Mouse (Mus musculus): ENCODE results near the gene Ccdc160.

The Ccdc160 gene

DNA sequence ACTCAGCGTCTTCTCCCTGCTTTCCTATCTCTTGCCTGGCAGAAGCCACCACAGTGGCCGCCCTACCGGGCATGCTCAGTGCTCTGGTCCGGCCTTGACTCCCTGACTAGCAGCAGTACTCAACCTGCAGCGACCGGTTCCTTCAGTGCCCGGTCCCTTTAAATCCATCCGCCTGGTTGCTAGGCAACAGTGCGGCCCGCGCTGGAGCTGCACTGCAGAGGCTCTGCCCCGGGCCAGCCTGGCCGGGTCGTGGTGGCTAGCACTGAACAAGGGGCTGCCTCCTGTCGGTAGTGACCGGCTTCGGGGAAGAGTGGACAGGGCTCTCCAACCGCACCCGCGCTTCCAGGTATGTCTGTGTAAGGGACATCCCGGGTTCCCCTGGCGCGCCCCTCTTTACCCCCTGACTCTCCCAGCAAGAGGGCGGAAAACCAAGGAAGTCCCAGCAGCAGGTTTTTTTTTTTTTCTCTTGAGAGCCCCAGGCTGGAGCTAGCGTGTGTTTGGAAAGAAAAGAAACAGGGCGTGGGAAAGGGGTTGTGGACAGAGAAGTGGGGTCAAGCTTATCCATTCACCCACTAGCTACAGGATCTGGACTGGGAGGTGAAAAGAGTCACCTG, at the start of gene Ccdc160:
Gene Ccdc160 (plus strand): TSS at position 221 of the 614 bp plus-strand sequence.
- peak; percentile 38 to 55 for DNase-seq (ENCODE audit: low spot score in 2 of 2)

DNA sequence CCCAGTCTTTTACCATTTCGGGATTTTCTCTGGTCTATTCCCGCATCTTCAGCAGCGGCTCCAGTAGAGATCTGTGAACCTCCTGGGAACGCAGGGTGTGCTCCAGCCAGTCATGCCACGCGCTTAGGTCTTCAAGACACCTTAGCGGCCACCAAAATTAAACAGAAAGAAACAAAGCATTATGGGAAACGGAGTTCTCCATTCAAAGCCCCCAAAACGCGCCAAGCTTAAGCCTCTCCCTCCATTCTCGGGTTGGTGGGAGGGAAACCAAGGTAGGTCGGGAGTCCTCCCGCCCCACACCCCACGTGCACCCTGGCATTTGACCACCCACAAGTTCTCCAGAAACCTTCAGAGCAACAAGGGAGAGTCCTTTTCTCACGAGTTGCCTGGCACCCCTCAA, 47.2 kb upstream of the Ccdc160 start:
- DNase-seq (ENCODE audit: low spot score in 2 of 2): no peak

DNA sequence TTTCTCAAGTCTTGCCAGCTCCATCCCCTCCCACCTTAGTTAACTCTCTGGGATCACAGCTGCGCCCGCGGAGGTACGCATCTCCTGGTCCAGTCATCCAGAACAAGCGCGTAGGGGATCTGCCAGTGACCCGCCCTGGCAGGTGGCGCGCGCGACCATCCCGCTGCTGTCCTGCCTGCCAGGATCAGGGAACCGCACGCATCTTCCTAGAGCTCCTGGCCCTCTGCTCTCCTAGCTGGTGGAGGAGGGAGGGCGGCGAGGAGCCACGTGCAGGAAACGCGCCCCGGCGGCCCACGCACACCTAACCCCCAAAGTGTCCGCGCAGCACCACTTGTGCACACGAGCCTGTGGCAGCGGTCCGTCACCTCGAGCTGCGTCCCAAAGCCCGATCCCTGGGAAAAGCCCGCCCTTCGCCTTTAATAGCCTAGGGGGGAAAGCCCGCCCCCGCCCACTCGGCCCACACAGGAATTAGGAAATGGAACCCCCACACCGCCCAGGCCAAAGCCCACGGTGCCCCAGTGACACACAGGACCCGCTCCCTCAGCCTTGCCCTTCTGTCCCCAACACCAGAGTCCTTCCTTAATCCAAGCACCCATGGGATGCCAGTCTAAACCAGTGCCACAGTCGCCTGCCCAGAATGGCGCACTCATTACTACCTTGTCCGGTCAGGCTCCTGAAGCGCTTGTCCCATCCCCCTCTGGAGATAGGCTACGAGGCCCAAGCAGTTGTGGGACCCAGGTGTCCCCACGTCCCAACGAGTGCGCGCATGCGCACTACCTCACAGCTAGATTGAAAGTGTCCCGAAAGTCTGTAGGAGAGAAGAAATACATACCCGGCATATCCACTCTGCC, 46.6 kb upstream of the Ccdc160 start:
- peak in 1 of 2 experiments; percentile 1 for DNase-seq (ENCODE audit: low spot score in 2 of 2)

DNA sequence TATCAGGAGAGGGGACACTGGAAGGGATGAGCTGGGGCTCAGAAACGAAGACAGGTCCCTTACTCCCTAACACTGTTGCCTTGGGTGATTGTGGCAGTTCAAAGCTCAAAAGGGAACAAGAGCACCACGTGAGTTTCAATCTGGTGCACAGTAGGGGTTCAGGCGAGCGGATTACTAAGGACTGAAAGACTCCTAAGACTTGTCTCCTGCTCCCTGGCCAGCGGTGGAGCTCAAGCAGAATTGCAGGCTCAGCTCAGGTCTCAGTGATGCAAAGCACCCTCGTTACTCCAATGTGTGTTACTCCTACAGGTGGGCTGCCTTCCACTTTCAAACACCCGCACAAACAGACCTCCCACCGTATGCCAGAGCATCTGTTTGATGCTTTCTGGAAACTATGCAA, 45.5 kb upstream of the Ccdc160 start:
- DNase-seq (ENCODE audit: low spot score in 2 of 2): no peak

DNA sequence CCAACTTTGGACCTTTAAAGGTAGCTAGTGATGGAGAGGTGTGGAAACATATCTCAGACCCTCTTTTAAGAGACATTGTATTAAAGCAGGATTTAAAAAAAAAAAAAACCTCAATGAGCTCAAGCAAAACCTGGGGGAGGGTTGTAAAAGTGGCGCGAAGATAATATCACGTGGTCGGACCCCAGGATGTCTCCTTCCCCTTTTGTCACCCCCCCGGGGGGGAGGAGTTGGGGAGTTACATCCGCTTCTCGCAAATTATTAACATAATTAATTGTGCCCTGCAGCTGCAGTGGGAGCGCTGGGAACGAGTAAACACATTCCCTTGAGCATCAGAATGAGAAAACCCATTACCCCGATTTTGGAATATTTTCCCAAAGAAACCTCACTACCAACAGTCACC, 45.1 kb upstream of the Ccdc160 start:
- DNase-seq (ENCODE audit: low spot score in 2 of 2): no peak

DNA sequence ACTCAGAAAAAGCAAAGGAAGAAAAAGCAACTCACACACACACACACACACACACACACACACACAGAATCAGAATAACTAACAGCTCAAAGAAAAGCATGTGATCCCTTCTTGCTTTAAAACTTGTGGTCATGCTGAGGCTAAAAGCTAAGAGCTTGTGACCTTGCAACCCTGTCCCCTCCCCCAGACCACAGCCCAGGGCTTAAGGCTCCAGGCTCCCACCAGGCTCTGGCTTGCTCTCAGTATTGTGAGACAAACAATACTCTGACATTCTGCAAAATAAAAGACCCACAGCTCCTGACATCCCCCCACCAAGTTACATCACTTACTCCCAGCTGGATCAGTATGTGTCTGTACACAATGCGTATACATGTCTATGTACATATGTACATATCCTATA, 44.2 kb upstream of the Ccdc160 start:
- no peak for DNase-seq (ENCODE audit: low spot score in 2 of 2)

DNA sequence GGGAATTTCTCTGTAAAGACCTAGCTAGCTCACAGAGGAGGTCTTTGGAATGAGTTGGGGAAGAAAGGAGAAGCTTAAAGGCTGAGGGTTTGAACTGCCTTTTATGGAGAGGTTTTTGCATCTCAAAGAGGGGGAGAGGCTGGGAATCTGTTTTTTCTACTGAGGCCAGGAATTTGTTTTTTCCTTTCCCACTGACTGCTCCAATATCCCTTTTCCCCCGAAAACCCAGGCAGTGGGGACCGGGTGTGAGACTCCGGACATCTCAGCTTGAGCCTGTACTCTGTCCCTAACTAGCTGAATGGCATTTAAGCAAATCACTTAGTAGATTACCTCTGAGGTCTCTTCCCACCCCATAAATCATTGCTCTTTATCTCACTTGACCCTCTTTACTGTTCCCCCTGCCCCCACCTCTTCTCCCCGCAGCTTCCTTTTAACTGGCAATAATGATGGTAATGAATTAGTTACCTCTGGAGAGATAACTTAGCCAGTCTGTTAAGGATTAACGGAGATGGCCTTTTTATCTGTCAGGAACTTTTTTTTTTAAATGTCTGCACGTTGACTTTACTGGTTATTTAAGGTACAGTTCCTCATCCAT, 37.4 kb upstream of the Ccdc160 start:
- DNase-seq (ENCODE audit: low spot score in 2 of 2): no peak

DNA sequence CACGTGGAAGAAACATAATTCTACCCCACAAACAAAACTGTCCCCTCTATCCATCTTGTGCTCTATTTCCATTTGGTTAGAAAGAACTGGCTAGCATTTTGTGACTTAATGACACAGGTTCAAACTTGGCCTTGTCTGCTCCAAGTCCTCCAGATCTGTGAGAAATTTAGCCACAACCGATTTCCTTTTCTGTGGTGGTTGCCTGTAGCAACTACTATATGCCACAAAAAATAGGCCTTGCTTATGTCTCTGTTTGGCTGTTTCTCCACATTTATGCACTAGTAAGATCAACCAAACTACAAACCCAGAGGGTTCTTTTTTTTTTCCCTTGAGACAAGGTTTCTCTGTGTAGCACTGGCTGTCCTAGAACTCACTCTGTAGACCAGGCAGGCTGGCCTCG, 33.8 kb upstream of the Ccdc160 start:
- no peak for DNase-seq (ENCODE audit: low spot score in 2 of 2)

DNA sequence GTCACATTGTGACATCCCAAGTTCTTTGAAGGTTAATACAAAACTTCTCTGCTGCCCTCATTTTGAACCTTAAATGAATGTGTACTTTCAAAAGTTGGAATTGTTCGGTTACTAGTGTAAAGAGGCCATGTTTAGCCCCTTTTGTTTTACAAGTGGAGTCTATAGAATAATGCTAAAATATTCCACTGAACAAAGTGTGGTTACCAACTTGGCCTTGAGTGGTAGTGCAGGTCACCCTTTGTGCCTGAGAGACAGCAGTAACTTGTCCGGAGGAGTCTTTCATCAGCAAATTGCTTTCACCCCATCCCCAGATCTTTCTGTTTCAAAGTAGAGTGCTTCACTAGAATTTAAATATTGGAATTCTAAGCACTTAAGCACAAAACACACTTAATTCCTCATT, 31.8 kb upstream of the Ccdc160 start:
- DNase-seq (ENCODE audit: low spot score in 2 of 2): no peak

DNA sequence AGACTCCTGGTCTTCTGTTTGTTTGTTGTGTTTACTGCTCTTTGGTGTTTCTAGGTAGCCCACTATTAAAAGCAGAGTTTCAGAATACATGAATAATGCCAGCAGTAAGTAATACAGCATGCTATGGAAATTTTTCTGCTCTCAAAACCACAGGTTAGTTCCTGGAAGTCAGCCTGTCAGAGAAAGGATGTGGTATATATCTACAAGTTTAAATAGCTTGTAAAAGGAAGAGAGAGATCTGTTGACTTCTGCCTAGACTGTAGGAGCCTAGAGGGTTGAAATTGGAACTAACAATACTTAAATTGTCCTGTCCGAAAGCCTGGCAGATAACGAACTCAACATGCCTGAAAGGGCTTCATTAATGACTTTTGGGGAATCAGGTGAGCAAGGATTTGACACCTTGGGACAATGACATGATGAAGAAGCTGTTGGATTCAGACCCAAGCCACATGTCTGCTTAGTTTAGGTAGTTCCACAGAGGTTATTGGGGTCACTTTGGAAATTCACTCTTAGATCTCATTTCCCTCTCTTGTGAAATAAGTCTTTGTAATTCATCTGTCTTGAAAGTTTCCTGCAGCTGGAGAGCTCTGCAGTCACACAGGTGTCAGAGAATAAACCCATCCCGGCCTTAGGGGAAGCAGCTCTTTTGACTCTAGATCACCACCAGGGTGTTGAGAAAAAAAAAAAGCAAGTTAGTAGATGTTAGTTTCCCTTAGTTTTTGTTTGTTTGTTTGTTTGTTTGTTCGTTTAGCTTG, 30.6 kb upstream of the Ccdc160 start:
- no peak for DNase-seq (ENCODE audit: low spot score in 2 of 2)

DNA sequence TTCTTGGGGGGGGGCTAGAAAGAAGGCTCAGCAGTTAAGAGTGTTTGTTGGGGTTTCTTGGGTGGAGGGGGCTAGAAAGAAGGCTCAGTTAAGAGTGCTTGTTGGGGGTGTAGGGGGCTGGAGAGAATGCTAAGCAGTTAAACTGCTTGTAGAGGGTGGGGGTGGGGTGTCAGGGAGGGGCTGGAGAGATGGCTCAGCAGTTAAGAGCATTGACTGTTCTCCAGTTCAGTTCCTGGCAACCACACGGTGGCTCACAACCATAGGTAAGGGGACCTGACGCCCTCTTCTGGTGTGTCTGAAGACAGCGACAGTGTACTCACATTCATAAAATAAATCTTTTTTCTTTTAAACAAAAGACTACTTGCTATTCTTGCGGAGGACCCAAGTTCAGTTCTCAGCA, 28.8 kb upstream of the Ccdc160 start:
- no peak for DNase-seq (ENCODE audit: low spot score in 2 of 2)

DNA sequence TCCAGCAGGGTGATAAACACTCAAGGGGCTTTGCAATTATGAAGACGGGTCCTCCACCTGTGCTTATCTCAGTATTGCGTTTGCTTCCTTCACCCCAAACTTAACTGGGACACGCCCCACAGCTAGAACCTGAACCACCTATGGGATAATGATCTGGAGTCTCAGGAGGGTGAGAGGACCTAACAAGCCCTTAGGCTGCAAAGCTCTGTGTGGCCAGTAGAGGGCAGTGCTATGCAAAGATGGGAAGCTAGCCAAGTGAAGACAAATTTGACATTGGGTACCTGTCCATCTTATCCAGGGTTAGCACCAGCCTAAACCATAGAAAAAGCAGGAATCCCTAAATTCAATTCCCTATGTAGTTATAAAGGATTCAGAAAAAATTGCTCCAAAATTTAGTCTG, 15.0 kb upstream of the Ccdc160 start:
- DNase-seq (ENCODE audit: low spot score in 2 of 2): peak; percentile 6 to 21

DNA sequence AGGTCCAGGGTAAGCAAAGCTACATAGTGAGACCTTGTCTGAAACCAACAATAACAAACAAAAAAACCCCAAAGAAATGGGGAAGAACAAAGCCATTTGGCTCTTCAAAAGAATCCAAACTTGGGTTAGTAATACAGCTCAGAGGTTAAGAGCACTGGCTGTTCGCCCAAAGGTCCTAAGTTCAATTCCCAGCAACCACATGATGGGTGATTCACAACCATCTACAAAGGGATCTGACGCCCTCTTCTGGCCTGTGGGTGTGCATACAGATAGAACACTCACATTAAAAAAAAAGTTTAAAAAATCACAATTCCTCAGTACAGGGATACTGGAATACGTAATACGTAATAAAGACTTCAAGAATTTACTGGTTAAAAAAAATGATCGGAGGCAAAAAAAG, 13.3 kb upstream of the Ccdc160 start:
- no peak for DNase-seq (ENCODE audit: low spot score in 2 of 2)

DNA sequence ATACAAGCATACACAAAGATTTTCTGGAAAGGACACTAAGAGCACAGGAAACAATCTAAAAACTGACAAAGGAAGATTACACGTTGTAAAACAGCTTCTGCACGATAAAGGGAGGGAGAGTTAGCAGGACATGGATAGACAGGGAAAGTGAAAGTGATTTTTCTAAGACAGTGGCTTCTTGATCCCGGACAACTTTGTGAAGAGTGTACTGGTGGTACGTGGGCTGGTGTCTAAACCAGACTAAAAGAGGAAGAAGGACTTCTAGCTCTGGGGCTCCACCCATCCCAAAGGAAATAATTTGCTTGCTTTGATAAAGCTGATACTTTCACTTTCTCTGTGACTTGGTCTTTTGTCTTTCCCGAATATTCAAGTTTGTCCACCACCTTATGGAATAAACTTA, 7.1 kb upstream of the Ccdc160 start:
- no peak for DNase-seq (ENCODE audit: low spot score in 2 of 2)

DNA sequence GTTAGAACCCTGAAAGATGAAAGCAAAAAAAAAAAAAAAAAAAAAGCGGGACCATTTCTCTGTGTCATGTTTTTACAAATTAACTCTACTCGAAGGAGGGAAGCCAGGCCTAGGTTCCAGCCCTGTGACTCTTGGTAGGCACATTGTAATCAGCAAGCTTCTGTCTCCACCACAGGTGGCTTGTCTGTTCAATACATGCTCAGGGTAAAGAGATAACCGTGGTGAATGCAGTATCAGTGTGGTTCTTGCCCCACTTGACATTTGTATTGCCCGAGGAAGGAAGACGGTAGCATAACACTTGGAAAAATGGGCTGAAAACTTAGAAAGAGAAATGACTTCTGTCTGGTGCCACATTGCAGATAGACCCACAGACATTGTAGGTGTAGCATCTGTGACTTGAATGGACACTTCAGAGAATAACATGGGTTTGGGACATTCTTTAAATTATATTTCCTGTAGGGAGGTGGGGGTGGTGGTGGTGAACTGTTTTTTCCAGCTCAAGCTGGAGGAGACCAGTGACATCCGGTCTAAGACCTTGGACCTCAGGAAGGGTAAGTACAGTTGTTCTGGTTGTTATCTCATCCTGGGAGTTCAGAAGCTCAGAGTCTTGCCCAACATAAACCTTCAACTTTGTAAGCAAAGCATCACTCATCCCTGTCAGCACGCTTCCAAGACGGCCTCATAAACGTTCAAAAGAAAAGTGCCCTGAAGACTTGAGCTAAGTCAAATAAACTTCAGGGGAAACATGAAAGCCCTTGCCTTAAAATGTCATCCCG, 1.1 kb downstream of the Ccdc160 start:
- DNase-seq (ENCODE audit: low spot score in 2 of 2): no peak

DNA sequence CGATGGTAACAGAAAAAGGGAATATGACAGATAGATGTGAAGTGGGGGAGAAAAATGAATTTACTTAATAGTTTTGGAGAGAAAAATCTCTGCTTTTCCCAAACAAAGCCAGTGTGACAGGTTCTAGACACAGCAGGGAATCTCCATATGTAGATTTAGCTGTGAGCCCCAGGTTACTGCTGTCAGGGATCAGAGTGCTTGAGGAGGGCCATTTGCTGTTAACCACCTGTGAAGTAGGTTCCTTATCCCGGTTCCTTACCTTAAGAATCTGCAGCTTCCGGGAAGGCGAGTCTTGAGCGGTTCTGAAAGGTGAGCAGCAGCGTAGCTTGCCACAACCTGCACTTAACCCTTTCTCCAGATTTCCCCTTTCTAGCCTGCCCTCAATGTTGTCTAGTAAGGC, 1.9 kb downstream of the Ccdc160 start:
- no peak for DNase-seq (ENCODE audit: low spot score in 2 of 2)

DNA sequence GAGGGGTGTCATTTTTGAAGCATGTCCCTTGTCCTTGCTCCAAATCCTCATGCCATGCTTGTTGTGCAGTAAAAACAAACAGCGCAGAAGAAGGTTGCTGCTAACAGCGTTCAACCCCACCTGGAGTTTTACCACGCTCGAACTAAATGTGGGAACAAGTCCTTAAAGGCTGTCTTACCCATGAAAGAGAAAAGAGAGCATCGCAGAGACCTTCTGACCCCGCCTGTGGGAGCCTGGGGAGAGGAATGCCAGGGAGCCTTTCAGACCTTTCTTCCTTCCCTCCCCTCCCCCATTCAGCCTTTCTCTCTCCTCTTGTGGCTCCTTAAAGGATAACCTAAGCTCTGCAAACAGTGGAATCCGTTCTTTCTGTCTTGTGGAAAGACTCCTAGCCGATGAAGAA, 4.8 kb downstream of the Ccdc160 start:
- DNase-seq (ENCODE audit: low spot score in 2 of 2): no peak

DNA sequence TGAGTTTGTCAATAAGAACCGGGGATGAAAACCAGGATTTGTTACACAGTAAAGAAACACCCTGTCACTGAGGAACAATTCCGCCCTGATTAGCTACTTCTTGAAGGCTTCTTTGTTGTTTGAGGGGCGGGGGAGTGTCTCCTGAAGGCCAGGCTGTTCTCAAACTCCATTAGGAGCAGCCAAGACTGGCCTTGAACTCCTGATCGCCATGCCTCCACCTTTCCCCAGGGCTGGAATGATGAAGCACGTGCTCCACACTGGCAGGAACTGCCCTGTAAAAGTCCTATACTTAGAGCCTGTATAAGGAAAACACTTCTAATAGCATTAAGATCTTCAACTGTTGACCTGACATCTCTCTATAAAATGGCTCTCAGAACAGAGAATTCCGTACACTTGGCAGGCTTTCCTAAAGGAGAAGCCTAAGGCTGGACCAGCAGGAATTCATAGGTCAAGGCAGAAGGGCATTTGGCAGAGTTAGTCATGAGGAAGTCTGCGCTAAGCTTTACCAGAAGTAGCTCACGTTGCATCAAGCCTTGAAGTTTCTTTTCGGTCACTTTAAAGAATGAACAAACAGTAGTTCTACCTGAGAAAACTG, 6.1 kb downstream of the Ccdc160 start:
- no peak for DNase-seq (ENCODE audit: low spot score in 2 of 2)

DNA sequence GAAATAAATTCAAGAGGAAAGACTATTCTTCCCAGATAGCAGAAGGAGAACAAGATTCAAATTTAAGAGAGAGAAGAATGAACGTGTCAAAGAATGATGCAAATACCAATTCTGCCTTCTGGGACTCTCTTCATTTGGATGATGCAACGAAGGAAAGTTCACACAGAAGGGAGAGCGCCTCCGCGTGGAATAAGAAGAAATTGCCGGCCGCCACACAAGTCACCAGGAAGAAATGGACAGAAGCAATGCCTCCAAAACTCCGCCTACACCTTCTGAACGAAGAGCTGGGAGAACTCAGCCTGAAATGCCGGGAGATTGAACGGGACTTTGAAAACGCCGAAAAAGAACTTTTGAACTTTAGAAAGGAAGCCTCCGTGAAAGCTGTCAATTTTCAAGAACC, 7.3 kb downstream of the Ccdc160 start:
- no peak for DNase-seq (ENCODE audit: low spot score in 2 of 2)

DNA sequence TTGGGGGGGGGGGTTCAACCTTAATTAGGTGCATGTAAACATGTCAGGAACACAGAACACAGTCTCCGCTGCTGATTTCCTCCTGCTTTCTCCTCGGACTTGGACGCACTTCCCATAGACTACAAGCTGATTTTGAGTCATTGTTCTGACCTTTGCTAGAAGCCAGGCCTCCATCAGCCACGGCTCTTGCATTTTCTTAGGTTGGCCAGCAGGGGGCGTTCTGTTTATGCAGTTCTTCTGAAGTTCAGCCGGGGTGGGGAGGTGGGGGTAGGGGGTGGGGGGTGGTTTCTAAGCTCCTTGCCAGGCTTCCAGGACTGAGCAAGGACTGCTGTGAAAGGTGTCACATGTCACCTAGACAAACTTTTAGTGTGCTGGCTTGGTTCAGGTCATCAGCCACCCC, 8.6 kb downstream of the Ccdc160 start:
- no peak for DNase-seq (ENCODE audit: low spot score in 2 of 2)

DNA sequence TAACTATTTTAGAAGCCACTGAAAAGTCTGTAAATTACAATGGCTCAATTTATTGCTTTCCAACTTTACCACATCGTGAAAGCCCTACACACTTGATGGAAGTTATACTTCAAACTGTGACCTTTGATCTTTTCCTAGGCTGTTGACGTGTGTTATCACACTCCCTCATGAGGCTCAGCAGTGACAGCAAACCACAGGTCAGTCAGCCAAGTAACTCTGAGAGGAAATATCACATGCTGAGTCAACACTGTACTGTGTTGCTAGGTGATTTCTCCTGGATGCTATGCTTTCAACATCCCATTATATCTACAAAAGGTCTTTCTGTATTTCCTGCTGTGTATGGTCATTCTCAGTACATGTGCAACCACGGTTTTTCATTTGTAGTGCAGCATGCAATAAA, 28.3 kb downstream of the Ccdc160 start:
- no peak for DNase-seq (ENCODE audit: low spot score in 2 of 2)
